Mouse (Mus musculus): ENCODE data around the gene Hist1h2ao.
"Not testable (repeated sequence)": the region's sequence is repeated elsewhere in the genome, so short reads cannot be mapped to it uniquely, and the experiment has no call there.

Gene Hist1h2ao

DNA sequence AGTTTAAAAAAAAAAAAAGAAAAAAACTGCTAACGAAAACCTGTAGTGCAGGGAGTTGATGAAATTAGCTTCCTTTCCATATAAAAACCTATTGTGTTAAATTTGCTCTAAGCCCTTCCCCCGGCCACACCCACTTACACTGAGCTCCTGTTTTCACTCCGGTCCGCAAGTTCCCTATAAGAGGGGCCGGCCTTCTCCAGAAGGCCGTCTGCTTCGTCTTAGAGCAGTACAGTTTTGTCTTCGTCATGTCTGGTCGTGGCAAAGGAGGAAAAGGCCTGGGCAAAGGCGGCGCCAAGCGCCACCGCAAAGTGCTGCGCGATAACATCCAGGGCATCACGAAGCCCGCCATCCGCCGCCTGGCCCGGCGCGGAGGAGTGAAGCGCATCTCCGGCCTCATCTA is 1.3 kb downstream of the Hist1h2ao start, which contains the start of gene Hist1h4m:
Gene Hist1h4m (plus strand): TSS at position 208 of the 400 bp plus-strand sequence.
- DNase-seq (ENCODE audit: low spot score), result not testable (repeated sequence)

DNA sequence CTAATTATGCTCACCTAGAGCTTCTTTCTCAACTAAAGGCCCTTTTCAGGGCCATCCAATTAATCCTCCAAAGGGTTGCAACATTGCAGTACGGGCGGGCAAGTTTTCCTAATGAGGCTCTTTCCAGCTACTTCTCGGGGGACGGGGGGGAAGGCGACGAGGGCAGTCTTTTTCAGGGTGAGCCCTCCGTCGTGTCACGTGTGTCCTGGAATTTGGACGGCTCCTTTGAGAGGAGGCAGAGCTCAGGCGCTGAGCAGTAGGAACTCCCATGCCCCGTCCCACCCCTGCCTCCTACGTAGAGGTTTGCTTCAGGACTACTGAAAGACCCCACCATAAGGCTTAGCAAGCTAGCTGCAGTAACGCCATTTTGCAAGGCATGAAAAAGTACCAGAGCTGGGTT is 1.8 kb downstream of the Hist1h2ao start:
- DNase-seq (ENCODE audit: low spot score), result not testable (repeated sequence)

DNA sequence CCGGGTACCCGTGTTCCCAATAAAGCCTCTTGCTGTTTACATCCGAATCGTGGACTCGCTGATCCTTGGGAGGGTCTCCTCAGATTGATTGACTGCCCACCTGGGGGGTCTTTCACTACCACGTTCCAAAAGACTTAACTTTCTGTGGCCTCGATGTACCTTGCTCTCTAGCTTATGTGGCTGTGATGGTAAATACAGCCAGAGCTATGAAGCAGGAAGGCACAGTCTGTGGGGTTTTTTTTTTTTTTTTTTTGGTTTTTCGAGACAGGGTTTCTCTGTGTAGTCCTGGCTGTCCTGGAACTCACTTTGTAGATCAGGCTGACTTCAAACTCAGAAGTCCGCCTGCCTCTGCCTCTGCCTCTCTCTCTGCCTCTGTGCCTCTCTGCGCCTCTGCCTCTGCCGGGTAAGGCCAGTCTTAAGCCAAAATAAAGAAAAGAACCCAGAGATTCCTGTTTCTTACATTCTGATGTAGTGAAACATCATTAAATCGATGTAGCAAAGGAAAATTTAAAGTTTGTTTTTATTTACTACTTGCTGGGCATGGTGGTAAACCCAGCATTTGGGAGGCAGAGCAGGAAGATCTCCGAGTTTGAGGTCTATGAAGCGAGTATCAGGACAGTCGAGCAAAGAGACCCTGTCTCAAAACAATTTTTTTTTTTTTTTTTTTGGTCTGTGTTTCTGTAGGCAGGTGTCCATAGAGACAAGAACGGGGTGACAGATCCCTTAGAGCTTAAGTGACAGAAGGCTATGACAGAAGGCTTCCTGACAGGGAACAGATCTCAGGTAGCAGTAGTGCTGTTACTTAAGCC is 10.0 kb downstream of the Hist1h2ao start:
- not testable (repeated sequence) for DNase-seq (ENCODE audit: low spot score)

DNA sequence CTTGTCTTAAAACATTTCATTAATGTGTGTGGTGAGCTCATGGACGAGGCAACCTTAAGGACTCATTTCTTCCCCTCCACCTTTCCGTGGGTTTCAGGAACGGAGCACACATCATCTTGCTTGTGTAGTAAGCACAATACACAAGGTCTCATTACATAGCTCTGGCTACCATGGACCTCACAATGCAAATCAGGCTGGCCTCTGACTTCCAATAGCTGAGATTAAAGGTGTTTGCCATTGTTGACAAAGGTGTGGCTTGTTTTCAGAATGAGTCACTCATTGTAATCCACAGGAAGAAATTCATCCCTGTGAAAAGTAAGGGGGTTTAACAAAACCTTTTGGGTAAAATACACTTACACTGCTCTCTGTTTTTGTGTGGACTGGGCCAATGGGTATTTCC is 18.2 kb downstream of the Hist1h2ao start:
- DNase-seq (ENCODE audit: low spot score), result no peak

DNA sequence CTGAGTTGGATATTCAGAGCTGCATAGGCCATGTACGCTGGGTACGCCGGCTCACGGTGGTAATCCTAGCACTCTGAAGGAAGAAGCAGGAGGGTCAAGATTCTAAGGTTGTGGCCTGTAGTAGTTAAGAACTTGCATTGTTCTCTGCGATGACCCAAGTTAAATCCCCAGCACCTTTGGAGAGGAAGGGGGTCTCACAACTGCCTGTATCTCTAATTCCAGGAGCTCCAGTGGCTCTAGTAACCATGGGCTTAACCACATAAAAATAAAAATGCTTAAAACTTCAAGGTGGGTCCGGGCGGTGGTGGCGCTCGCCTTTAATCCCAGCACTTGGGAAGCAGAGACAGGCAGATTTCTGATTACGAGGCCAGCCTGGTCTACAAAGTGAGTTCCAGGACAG is 20.1 kb downstream of the Hist1h2ao start:
- DNase-seq (ENCODE audit: low spot score), result no peak

DNA sequence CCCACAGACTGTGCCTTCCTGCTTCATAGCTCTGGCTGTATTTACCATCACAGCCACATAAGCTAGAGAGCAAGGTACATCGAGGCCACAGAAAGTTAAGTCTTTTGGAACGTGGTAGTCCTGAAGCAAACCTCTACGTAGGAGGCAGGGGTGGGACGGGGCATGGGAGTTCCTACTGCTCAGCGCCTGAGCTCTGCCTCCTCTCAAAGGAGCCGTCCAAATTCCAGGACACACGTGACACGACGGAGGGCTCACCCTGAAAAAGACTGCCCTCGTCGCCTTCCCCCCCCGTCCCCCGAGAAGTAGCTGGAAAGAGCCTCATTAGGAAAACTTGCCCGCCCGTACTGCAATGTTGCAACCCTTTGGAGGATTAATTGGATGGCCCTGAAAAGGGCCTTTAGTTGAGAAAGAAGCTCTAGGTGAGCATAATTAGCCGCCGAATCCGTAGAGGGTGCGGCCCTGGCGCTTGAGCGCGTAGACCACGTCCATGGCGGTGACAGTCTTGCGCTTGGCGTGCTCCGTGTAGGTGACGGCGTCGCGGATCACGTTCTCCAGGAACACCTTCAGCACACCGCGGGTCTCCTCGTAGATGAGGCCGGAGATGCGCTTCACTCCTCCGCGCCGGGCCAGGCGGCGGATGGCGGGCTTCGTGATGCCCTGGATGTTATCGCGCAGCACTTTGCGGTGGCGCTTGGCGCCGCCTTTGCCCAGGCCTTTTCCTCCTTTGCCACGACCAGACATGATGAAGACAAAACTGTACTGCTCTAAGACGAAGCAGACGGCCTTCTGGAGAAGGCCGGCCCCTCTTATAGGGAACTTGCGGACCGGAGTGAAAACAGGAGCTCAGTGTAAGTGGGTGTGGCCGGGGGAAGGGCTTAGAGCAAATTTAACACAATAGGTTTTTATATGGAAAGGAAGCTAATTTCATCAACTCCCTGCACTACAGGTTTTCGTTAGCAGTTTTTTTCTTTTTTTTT is 21.4 kb downstream of the Hist1h2ao start, which contains the start of gene Hist1h4n:
Gene Hist1h4n (minus strand): TSS at position 779 of the 977 bp plus-strand sequence.
- DNase-seq (ENCODE audit: low spot score), result not testable (repeated sequence)

DNA sequence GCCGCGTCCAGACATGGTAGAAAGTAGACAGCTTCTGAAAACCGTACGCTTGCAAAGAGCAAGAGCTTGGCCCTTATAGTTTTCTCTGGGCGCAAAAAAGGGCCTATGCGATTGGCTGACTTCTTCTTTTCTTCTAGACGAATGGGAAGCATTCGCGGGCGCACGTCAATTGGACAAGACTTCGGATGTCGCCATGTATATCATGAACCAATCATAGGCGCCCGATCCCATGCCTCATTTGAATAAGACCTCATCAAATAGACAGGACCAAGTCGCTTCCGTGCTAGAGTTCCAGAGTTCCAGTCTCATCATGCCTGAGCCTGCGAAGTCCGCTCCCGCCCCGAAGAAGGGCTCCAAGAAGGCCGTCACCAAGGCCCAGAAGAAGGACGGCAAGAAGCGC is 23.2 kb downstream of the Hist1h2ao start, which contains the start of the genes Hist1h2ap and Hist1h2br:
Gene Hist1h2ap (minus strand): TSS at position 47 of the 400 bp plus-strand sequence.
Gene Hist1h2br (plus strand): TSS at position 283 of the 400 bp plus-strand sequence.
- DNase-seq (ENCODE audit: low spot score), result not testable (repeated sequence)

DNA sequence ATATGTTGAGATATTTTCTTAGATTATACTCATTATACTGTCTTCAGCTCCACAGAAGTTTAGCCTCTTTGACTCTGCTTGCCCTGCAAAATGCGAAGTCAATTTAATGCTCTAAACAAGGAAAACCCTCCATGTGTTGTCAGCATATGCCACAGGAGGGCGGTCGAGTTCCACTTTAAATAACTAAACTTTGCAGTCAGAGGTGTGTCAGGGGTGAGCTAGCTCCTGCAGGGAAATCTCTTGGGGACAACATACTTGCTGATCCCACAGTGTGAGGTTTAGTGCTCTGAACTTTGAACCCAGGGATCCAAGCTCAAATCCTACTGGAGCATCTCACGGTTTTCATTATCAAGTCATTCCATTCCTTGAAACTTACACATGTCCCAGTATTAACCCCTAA is 30.2 kb downstream of the Hist1h2ao start:
- DNase-seq (ENCODE audit: low spot score), result not testable (repeated sequence)

DNA sequence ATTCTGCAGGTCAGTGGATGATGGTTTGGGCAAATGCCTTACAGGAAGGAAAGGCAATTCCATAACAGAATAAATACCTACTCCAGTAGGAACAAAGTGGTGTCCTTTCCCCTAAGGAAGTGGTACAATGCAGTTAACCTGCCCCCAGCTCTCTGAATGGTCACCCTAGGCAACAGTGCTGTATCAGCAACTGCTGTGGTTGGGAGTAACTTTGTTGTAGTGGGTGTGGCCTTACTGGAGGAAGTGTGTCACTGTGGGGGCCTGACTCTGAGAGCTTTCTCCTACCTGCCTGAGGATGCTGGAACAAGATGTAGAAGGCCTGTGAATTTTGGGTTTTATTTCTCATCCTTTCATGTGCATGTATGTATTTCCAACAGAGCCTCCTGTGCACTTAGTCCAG is 36.1 kb downstream of the Hist1h2ao start:
- not testable (repeated sequence) for DNase-seq (ENCODE audit: low spot score)

DNA sequence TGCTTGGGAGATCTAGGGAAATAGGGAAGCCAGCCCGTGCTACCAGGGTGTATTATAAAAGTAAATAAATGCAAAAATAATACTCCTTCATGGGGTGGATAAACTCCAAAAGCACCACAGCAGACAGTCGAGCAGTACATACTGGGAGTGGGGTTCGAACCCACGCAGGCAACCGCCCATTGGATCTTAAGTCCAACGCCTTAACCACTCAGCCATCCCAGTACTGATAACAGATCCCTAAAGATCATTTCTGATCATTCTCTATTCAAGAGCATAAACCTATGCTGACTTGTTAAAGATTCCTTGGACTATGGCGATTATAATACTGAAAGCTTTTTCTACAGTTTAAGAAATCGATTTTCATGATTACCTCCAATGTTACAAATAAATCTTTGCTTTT is 37.6 kb downstream of the Hist1h2ao start:
- no peak for DNase-seq (ENCODE audit: low spot score)

DNA sequence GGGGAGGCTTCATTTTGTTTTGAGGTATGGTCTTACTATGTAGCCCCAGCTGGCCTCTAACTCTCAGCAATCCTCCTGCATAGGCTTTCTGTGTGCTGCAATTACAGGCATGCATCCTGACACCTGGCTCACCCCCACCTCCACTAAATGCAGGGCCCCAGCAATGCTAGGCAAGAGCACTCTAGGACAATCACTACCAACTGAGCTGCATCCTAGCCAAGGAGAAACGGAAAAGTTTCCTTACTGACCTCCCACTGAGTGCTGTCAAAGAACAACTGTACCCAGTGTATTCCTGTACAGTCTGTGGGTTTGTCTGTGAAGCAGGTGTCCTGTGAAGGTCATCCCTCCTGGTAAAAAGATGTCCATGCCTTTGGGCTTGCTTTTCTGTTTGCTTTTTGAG is 40.4 kb downstream of the Hist1h2ao start:
- not testable (repeated sequence) for DNase-seq (ENCODE audit: low spot score)

DNA sequence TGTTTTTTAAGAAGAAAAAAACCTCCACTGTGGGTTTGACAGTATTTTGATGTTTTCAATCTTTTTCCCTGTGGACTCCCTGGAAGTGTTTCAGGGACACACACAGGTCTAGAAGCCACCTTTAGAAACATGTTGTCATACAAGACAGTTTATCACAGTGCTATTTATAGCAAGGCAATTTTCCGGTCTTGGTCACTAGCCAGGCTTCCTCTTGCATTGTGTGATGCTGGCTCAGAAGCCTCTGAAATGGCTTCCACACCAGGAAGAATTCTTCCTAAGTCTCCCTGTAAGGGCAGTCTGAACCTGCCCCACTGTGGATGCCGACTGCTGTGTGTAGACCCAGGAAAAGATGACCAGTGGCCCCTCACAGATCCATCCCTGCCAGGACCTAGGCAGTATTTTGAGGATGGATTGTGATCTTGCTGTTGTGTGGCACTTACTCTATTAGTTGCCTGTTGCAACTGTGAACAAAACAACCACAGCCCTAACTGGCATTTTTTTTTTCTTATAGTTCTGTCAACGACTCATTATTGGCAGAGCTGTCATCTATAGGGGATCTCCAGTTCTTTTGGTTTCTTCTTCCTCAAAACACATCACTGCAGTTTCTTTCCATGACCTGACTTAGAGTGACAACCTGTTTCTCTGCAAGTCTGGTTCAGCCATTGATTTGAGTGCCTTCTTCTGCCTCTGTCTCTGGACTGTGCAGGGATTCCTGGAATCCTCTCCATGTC is 42.1 kb downstream of the Hist1h2ao start:
- DNase-seq (ENCODE audit: low spot score), result no peak

DNA sequence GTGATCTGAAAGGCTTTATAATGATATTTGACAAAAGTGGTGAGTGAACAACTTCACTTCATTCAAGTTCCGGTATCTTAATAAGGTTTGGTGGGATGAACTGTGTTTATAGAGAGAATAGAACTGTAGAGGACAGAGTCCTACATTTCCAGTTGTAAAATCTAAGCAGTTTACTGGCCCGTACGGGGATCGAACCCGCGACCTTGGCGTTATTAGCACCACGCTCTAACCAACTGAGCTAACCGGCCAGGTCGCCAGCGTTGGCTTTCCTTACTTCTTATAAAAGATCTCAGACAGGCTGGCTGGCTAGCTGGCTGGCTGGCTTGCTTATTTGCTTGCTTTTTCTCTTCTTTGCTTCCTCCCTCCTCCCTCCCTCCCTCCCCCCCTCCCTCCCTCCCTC is 44.9 kb downstream of the Hist1h2ao start:
- peak; percentile 71 for DNase-seq (ENCODE audit: low spot score)

DNA sequence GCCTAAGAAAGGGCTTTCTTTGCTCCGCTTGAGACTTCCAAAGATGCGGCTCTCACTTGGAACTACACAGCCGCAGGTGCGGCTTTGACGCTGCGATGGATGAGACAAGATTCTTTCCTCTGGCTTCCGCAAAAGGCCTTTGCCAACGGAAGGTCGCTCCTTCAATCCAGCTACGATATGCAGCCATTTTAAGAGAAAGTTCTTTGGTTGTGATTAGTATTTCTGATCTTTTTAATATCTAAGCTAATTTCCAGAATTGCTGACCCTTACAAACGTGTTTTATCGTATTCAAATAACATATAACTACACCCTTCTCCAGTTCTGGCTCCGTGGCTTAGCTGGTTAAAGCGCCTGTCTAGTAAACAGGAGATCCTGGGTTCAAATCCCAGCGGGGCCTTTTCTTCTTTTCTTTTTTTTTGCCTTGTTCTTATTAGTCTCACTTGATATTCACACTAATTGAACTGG is 45.5 kb downstream of the Hist1h2ao start:
- peak; percentile 72 for DNase-seq (ENCODE audit: low spot score)

Measured in layer of hippocampus, adult 9-10 months (tissue).